Mouse (Mus musculus) adrenal gland, postnatal 36 days (tissue): Measurements from ENCODE around the gene Sept9. TPM values are rescaled to one million over a fixed set of nuclear protein-coding genes. Genes with fewer than 3 reads are reported as not detected.

Experiments used
- DNase-seq, 2 experiments: peaks; one replicate each; pipeline ENCODE4 v3.0.0; 2021; ENCODE audit warnings: mixed read lengths in 1 of 2
- total RNA-seq, 2 experiments: library from RNA; stranded (reverse); gene quantifications; 2 replicates each; pipeline ENCODE4 v1.2.3; 2021

Sept9 gene
- total RNA-seq, 2 experiments from 2014 or later, result 117 to 134 TPM

DNA sequence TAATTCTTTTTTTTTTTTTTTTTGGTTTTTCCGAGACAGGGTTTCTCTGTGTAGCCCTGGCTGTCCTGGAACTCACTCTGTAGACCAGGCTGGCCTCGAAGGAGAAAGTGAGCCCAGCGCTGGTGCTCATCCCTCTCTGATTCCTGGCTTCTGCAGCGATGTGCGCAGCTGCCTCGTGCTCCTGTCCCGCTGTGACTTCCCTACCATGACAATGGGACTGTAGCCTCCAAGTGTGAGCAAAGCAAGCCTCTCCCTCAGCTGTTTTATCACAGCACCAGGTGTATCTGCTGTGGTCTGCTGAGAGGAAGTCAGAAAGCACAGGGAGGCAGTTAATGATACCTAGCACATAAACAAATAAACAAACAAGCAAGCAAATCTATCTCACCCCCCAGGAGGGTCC, 204.3 kb downstream of the Sept9 start:
- no peak for DNase-seq

DNA sequence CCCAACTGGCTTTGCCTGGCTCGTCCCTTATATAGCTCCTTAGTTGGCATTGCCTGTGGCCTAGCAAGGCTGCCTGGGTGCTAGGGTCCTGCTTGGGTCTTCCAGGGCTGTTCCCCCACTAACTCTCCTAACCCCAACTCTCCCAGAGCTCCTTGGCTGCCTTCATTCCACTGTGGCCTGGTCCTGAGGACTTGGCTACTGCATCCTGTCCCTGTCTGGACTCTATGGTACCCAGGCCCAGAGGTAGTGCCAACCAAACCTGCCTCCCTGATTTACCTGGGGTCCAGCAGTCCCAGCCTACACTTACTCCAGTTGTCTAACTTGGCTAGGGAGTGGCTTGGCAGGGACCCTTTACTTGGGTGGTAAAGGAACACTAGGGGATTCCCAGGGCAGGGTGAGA, 207.2 kb downstream of the Sept9 start:
- DNase-seq, result no peak

DNA sequence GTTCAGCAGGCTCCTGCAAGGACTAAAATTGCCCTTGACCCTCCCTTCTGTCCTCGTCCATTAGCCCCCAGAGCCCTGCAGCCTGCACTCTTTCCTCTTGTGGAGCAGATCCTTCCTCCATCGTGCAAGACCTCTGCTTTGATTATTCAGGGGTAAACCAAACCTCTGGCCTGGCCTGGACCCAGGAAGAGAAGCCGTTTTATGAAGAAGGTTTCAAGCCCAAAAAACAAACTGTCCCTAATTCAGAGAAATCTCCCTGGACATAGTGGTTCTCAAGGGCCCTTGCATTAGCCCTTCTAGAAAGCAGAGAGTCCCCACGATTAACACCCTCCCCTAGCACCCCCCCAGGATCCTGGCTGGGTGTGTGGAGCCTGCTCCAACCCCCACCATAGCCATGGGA, 207.7 kb downstream of the Sept9 start:
- no peak for DNase-seq

DNA sequence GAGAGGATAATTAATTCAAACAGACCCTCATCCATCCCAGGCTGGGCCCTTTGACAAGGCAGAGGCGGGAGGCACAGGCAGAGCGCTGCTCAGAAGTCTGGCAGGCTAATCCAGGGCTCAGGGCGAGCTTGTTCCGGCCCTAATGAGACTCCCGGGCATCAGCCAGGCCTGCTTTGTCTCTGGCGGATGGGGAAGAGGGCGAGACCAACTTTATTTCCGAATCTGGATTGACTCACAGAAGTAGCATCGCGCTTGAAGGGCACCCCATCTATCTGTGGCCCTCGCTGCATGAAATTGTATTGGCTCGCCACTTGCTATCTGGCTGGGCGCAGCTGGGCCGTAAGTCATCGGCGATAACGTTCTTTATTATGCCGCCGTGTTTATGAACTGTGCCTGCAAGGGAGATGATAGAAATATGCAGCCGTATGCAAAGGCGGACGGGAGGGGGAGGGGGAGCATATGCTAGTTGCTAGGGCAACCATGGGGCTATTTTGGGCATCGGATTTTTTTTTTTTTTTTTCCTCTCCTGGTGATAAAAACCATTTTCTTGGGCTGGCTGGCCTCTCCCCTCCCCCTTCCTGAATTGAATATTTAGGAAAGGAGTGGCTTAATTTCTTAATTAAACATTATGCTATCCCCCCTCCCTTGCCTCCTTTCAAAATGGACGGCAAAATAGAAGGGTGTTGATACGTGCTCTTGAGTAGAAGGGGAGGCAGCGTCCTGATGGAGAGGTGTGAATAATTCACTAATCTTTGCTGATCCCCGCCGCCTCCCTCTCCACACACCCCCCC, 208.4 kb downstream of the Sept9 start:
- peak; percentile 31 to 51 for DNase-seq

DNA sequence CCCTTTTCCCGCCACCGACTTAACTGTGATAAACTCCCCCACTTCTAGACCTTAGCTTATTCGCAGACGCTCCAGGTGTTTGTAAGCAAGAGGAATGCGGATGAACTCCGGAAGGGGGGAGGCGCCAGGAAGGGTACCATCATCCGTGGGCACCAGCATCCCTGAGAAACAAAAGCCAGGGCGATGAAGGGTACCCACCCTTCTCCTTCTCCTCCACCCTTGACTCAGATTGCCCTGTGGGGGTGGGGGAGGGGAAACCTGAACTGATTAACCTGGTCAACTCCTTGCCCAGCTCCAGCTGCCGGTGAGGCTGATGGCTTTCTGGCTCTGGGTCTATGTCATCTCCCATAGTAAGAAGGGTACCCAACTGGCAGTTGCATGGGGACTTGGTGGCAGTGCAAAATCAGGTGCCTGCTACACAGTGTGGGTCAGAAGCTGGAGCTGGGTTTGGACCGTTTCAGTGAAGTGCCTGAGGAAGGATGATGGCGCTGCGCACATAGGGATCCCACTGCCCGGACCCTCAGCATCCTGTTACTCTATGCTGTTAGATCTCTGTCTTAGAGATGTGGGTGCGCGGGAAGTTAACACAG, 209.1 kb downstream of the Sept9 start:
- DNase-seq, result no peak

DNA sequence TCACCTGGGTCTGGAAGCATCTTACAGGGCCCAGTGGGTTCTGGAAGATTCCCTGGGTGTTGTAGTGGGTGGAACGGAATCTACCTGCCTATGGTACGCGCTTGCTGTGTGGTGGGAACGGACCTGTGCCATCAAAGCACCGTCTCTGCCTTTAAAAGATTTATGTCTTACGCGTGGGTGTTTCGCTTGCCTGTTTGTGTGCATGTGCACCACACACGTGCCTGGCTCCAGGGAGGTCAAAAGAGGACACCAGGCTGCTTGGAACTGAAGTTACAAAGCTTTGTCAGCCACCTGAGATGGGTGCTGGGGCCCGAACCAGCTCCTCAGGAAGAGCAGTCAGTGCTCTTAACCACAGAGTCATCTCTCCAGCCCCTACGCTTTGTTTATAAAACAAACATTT, 209.9 kb downstream of the Sept9 start:
- DNase-seq, result no peak

DNA sequence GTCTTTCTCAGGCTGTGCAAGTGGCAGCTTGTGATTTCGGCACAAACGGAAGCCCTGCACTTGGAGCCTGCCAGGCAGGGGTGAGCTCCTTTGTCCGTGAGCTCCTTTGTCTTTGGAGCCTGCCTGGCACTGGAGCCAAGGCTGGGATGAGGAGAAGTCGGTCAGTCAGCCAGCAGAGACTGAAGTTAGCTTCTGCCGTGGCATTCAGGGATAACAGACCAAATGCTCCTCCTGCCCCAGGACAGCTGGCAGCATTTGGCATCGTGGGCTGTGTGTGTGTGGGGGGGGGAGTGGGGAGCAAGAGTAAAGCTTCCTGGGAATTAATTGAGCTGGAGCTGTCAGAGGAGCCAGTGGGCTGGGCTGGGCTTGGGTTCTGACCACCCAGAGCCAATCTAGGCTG, 210.6 kb downstream of the Sept9 start:
- DNase-seq, result no peak

DNA sequence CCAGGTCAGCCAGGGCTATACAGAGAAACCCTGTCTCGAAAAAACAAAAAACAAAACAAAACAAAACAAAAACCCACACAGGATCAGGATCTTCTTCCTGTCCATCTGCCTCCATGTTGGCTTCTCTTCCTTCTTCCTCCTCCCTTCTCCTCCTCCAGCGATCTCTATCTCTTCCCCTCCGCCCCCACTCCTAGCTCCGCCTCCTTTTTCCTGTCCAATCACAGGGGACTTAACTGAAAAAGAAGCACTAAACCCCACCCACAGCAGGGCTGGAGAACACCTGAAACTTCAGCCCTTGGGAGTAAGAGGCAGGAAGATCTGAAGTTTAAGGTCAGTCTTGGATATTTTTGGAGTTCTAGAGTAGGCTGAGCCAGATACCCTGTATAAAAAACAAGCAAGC, 212.2 kb downstream of the Sept9 start:
- no peak for DNase-seq

Other genes starting within 250 kb of the Sept9 start
- 100 to 1,000 TPM; 132 to 163 TPM for gene Sec14l1, start 84.5 kb upstream of the Sept9 start, total RNA-seq